Mouse (Mus musculus): ENCODE results near the gene Nck2.
A peak's percentile ranks its signal among the peaks of the same experiment; 100 is the strongest.
"Not testable (repeated sequence)": the region's sequence is repeated elsewhere in the genome, so short reads cannot be mapped to it uniquely, and the experiment has no call there.

Nck2 gene

GRCm38 (mm10) chr1:43534060-43534760 lies 89.8 kb downstream of the Nck2 start:
- peak; percentile 37 for DNase-seq (ENCODE audit: low read depth)

DNA sequence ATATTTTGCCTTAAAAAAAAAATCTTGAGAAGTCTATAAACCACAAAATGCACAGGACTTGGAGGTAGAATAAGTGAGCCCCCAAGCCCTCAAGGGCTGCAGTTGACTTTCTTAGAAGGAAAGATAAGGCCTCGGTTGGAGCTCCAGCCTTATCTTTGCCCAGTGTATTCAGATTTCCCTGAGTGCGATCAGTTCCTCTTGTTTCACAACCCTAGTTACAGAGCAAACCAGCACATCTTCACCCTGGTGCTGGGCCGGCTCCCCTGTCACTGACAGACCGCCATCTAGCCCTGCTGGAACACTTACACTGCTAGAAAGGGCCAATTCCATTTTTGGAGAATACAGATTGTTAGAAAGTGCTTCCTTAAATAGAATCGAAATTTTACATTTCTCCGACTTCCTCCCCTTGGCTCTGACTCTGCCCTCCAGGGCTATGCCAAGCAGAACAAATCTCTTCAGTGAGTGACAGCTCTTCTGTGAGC lies 91.2 kb downstream of the Nck2 start:
- peak; percentile 79 for DNase-seq (ENCODE audit: low read depth)

DNA sequence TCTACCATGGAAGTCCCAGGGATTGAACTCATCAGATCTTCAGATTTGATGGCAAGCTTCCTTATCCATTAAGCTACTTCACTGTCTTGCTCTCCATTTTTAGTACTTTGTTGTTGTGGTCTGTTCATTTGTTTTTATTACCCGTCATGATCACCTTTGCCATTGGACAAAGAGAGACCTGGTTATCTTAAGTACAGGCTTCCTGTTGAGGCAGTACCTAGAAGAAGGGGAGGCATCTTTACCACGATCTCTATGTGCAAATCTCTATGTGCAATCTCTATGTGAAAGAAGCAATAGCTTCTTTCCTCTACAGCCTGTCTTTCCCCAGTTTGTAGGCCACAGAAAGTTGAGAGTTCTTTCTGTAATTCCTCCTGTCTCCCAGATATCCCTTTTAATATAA lies 91.9 kb downstream of the Nck2 start:
- peak; percentile 54 for DNase-seq (ENCODE audit: low read depth)

- DNase-seq (ENCODE audit: low read depth): no peak
Measured at GRCm38 (mm10) chr1:43537021-43537420, 92.6 kb downstream of the Nck2 start.

GRCm38 (mm10) chr1:43537496-43537895 lies 93.1 kb downstream of the Nck2 start:
- DNase-seq (ENCODE audit: low read depth): no peak

- DNase-seq (ENCODE audit: low read depth): no peak
Measured at GRCm38 (mm10) chr1:43538716-43539115, 94.3 kb downstream of the Nck2 start.

DNA sequence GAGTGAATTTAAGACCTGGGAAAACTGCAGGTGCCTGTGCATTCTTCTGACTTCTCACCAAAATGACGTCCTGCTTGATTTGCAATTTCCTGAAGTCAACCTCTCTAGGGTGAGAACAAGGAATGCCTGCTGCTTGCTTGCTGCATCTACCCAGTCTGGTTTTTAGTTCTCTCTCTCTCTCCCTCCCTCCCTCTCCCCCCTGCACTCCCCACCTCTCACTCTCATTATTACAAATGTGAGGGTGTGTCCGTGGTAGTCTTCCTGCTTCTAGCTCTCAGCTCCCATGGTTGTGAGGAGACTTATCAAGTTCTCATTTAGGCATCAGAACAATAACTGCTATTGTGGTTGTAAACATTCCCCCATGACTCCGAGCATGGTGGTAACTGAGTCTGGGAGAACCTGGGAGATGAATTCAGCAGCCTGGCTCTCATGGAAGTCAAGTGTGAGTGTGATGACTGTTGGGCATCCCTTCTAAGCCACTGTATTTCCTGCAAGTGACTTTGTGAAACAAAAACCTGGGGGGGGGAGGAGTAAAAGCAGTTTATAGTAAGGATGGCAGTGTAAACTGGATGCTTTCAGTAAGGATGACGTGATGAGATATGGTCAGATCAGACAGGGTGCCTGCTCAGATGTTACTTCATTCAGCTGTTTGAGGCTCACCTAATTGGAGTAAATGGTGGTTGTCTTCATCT lies 95.5 kb downstream of the Nck2 start:
- no peak for DNase-seq (ENCODE audit: low read depth)

GRCm38 (mm10) chr1:43542339-43542738 lies 98.0 kb downstream of the Nck2 start:
- DNase-seq (ENCODE audit: low read depth): no peak

- DNase-seq (ENCODE audit: low read depth): peak; percentile 16
Measured at GRCm38 (mm10) chr1:43547644-43548043, 103.3 kb downstream of the Nck2 start.

- no peak for DNase-seq (ENCODE audit: low read depth)
Measured at GRCm38 (mm10) chr1:43548749-43549148, 104.4 kb downstream of the Nck2 start.

- DNase-seq (ENCODE audit: low read depth): no peak
Measured at GRCm38 (mm10) chr1:43550525-43550924, 106.1 kb downstream of the Nck2 start.

- not testable (repeated sequence) for DNase-seq (ENCODE audit: low read depth)
Measured at GRCm38 (mm10) chr1:43553989-43554679, 109.8 kb downstream of the Nck2 start.

- no peak for DNase-seq (ENCODE audit: low read depth)
Measured at GRCm38 (mm10) chr1:43555222-43555974, 111.0 kb downstream of the Nck2 start.

DNA sequence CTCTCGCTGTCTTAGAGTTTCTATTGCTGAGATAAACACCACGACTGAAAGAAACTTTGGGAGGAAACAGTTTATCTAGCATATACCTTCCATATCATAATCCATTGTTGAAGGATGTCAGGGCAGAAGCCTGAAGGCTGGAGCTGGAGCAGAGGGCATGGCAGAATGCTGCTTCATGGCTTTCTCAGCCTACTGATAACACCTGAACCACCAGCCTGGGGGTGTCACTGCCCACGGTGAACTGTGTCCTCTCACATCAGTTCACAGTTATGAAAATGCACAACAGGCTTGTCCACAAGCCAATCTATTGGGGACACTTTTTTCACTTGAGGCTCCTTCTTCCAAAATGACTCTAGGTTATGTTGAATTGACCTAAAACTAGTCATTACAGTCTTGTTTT lies 114.0 kb downstream of the Nck2 start:
- DNase-seq (ENCODE audit: low read depth): no peak

DNA sequence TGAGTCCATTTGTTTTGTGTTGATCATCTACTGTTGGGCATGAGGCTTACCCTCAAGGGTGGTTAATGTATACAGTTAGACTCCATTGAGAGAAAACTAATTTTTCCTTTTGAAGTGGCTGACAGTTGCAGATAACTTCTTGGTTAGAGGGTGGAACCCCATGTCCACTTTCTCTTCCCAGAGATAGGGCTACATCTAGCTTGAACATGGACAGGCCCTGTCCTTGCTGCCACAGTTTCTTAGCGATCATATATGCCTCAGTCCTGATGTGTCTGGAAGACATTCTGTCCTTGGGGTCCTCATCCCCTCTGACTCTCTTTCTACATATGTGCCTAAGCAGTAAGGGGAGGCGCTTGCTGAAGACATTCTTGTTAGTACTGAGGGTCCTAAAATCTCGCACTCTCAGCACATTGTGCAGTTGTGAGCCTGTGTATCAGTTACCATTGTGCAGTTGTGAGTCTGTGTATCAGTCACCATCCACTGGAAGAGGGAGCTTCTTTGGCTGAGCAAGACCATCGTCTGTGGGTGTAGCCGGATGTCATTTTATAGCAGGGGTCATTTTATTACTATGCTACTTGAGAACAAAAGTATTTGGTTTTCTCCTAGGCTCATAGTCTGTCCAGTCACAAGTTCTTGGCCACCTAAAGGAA lies 114.8 kb downstream of the Nck2 start:
- no peak for DNase-seq (ENCODE audit: low read depth)

- no peak for DNase-seq (ENCODE audit: low read depth)
Measured at GRCm38 (mm10) chr1:43561085-43561484, 116.7 kb downstream of the Nck2 start.

GRCm38 (mm10) chr1:43562002-43562666 lies 117.8 kb downstream of the Nck2 start:
- DNase-seq (ENCODE audit: low read depth): peak; percentile 93

DNA sequence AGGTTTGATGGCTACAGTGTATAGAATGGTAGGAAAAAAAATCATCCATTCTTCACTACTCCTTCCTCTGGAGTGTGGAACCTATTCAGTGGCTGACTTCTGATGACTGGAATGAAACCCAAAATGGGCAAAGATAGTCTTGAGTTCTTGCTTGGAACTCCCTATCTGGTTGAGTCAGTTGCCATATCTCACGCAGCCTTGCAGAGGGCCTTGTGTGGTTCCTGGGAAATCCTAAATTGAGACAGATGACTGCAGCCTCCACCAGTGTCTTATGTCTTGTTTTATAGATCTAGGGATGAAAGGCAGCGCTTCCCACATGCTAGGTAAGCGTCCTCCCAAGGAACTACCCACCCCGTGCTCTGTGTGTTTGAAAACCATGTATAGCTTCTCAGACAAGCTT lies 120.9 kb downstream of the Nck2 start:
- DNase-seq (ENCODE audit: low read depth): no peak

GRCm38 (mm10) chr1:43566677-43567377 lies 122.4 kb downstream of the Nck2 start:
- no peak for DNase-seq (ENCODE audit: low read depth)

GRCm38 (mm10) chr1:43568824-43569223 lies 124.4 kb downstream of the Nck2 start:
- DNase-seq (ENCODE audit: low read depth): no peak
